Mouse (Mus musculus) thymus, postnatal 14 days (tissue): ENCODE measurements around the gene Ppp1r12b.

ENCODE experiments used
- DNase-seq: peaks from one replicate; pipeline ENCODE4 v3.0.0; 2021

The Ppp1r12b gene

GRCm38 (mm10) chr1:134790716-134791439, 164.9 kb downstream of the Ppp1r12b start:
- DNase-seq = no peak

- no peak for DNase-seq
Measured at GRCm38 (mm10) chr1:134788096-134788495, 167.6 kb downstream of the Ppp1r12b start.

GRCm38 (mm10) chr1:134784911-134785310, 170.8 kb downstream of the Ppp1r12b start:
- no peak for DNase-seq

- DNase-seq = no peak
Measured at GRCm38 (mm10) chr1:134784481-134784880, 171.3 kb downstream of the Ppp1r12b start.

- DNase-seq = no peak
Measured at GRCm38 (mm10) chr1:134783958-134784357, 171.8 kb downstream of the Ppp1r12b start.

GRCm38 (mm10) chr1:134782797-134783196, 172.9 kb downstream of the Ppp1r12b start:
- DNase-seq = no peak

GRCm38 (mm10) chr1:134777936-134778548, 177.7 kb downstream of the Ppp1r12b start:
- DNase-seq = peak; percentile 48

- DNase-seq = no peak
Measured at GRCm38 (mm10) chr1:134777201-134777885, 178.4 kb downstream of the Ppp1r12b start.

GRCm38 (mm10) chr1:134775631-134776030, 180.1 kb downstream of the Ppp1r12b start:
- no peak for DNase-seq

GRCm38 (mm10) chr1:134774728-134775287, 180.9 kb downstream of the Ppp1r12b start:
- no peak for DNase-seq

GRCm38 (mm10) chr1:134774247-134774646, 181.5 kb downstream of the Ppp1r12b start:
- no peak for DNase-seq

- no peak for DNase-seq
Measured at GRCm38 (mm10) chr1:134773256-134773655, 182.5 kb downstream of the Ppp1r12b start.

GRCm38 (mm10) chr1:134772821-134773220, 182.9 kb downstream of the Ppp1r12b start:
- no peak for DNase-seq

GRCm38 (mm10) chr1:134771999-134772398, 183.7 kb downstream of the Ppp1r12b start:
- no peak for DNase-seq

GRCm38 (mm10) chr1:134771353-134771752, 184.4 kb downstream of the Ppp1r12b start:
- DNase-seq = no peak

GRCm38 (mm10) chr1:134770312-134770711, 185.4 kb downstream of the Ppp1r12b start:
- DNase-seq = no peak

- no peak for DNase-seq
Measured at GRCm38 (mm10) chr1:134766448-134766847, 189.3 kb downstream of the Ppp1r12b start.

GRCm38 (mm10) chr1:134764831-134765458, 190.8 kb downstream of the Ppp1r12b start:
- no peak for DNase-seq

GRCm38 (mm10) chr1:134763776-134764438, 191.8 kb downstream of the Ppp1r12b start:
- DNase-seq = no peak

- DNase-seq = no peak
Measured at GRCm38 (mm10) chr1:134763250-134763649, 192.5 kb downstream of the Ppp1r12b start.

GRCm38 (mm10) chr1:134761534-134761933, 194.2 kb downstream of the Ppp1r12b start:
- DNase-seq = no peak

- DNase-seq = no peak
Measured at GRCm38 (mm10) chr1:134760642-134761041, 195.1 kb downstream of the Ppp1r12b start.

- no peak for DNase-seq
Measured at GRCm38 (mm10) chr1:134759133-134759532, 196.6 kb downstream of the Ppp1r12b start.
